Mouse (Mus musculus): Measurements from ENCODE around the gene Cbx7. TPM values are rescaled to one million over a fixed set of nuclear protein-coding genes. Genes with fewer than 3 reads are reported as not detected.
A peak's percentile ranks its signal among the peaks of the same experiment; 100 is the strongest.

Gene Cbx7
- total and polyA plus RNA-seq, 2 experiments from 2014 or later: 2.9 to 9.5 TPM

GRCm38 (mm10) chr15:79967346-79967745, 3.6 kb downstream of the Cbx7 start:
- no peak overlapping the region for H3K4me3 ChIP-seq (ENCODE audit: low read length)
- TF ChIP-seq CTCF (IDR thresholded peaks at IDR 0.05; ENCODE audit: low read depth): no peak
- no peaks in the 10 kb centered on the region for H3K27me3 ChIP-seq (ENCODE audit: insufficient read depth, low read length)
- H3K36me3 ChIP-seq (ENCODE audit: insufficient read depth, low read length): no peaks in the 10 kb centered on the region
- no peak overlapping the region for H3K9ac ChIP-seq (replicated peaks; ENCODE audit: low read length)
- 79% methylated on average over 6 of the region's 6 CpGs for WGBS
- no peak overlapping the region for H3K27ac ChIP-seq
- H3K9me3 ChIP-seq (ENCODE audit: low read length): 0 out of 2 replicates have a peak, but pooled peaks cover 2% of the 10 kb centered on the region
- H3K4me2 ChIP-seq (ENCODE audit: low read depth, low read length): no peak overlapping the region
- ATAC-seq (no peak), DNase-seq (ENCODE audit: low spot score) (no peak)
- H3K4me1 ChIP-seq (ENCODE audit: insufficient read depth, low read length): no peaks in the 10 kb centered on the region

GRCm38 (mm10) chr15:79964376-79964775, 6.5 kb downstream of the Cbx7 start:
- TF ChIP-seq CTCF (IDR thresholded peaks at IDR 0.05; ENCODE audit: low read depth): no peak
- peaks cover 3% of the 10 kb centered on the region; the same call in 1 of the 2 replicates for H3K4me1 ChIP-seq (ENCODE audit: insufficient read depth, low read length)
- no peak overlapping the region for H3K27ac ChIP-seq
- ATAC-seq (no peak), DNase-seq (ENCODE audit: low spot score) (no peak)
- H3K9me3 ChIP-seq (ENCODE audit: low read length): 0 out of 2 replicates have a peak, but pooled peaks cover 2% of the 10 kb centered on the region
- no peak overlapping the region for H3K4me2 ChIP-seq (ENCODE audit: low read depth, low read length)
- H3K36me3 ChIP-seq (ENCODE audit: insufficient read depth, low read length): no peaks in the 10 kb centered on the region
- H3K4me3 ChIP-seq (ENCODE audit: low read length): no peak overlapping the region
- no peak overlapping the region for H3K9ac ChIP-seq (replicated peaks; ENCODE audit: low read length)
- WGBS: 91% methylated on average over 7 of the region's 7 CpGs
- no peaks in the 10 kb centered on the region for H3K27me3 ChIP-seq (ENCODE audit: insufficient read depth, low read length)

DNA sequence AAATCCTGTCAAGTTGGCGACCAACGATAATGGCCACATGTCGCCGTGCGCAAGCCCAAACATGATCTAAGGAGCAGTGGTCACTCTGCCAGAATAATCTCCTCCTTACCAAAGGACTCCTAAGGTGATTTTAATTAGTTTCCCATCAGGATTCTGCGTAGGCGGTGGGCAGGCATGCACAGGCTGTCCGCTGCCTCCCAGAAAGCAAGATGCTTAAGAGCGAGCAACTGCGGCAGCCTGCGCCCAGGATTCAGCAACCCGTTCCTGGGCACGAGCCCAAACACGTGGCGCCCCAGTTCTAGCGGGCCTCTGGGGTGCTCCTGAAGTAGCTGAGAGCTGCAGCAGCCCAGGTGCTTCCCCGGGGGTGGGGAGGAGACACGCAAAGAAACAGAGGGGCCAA, 8.3 kb downstream of the Cbx7 start:
- no peak overlapping the region; the same call in 1 of the 2 replicates for H3K27ac ChIP-seq
- 0 out of 2 replicates have a peak, but pooled peaks cover 2% of the 10 kb centered on the region for H3K9me3 ChIP-seq (ENCODE audit: low read length)
- H3K36me3 ChIP-seq (ENCODE audit: insufficient read depth, low read length): no peaks in the 10 kb centered on the region
- DNase-seq (ENCODE audit: low spot score): peak; percentile 59
- no peak overlapping the region for H3K4me2 ChIP-seq (ENCODE audit: low read depth, low read length)
- no peaks in the 10 kb centered on the region for H3K27me3 ChIP-seq (ENCODE audit: insufficient read depth, low read length)
- 62% methylated on average over 18 of the region's 18 CpGs for WGBS
- ATAC-seq: no peak
- peaks cover 3% of the 10 kb centered on the region; the same call in 1 of the 2 replicates for H3K4me1 ChIP-seq (ENCODE audit: insufficient read depth, low read length)
- H3K9ac ChIP-seq (replicated peaks; ENCODE audit: low read length): no peak overlapping the region
- TF ChIP-seq CTCF (IDR thresholded peaks at IDR 0.05; ENCODE audit: low read depth): no peak
- no peak overlapping the region for H3K4me3 ChIP-seq (ENCODE audit: low read length)

- Histone ChIP-seq H3K4me2 (ENCODE audit: low read depth, low read length) (no peak overlapping the region), H3K4me1 (ENCODE audit: insufficient read depth, low read length) (peaks cover 3% of the 10 kb centered on the region; the same call in 1 of the 2 replicates), H3K36me3 (ENCODE audit: insufficient read depth, low read length) (no peaks in the 10 kb centered on the region), H3K4me3 (ENCODE audit: low read length) (no peak overlapping the region), H3K9me3 (ENCODE audit: low read length) (0 out of 2 replicates have a peak, but pooled peaks cover 1% of the 10 kb centered on the region), H3K9ac (replicated peaks; ENCODE audit: low read length) (no peak overlapping the region), H3K27ac (no peak overlapping the region), H3K27me3 (ENCODE audit: insufficient read depth, low read length) (no peaks in the 10 kb centered on the region)
- ATAC-seq (peak; percentile 76), DNase-seq (ENCODE audit: low spot score) (peak; percentile 25)
- TF ChIP-seq CTCF (IDR thresholded peaks at IDR 0.05; ENCODE audit: low read depth): peak; percentile 47
- WGBS: 46% methylated on average over 9 of the region's 9 CpGs
These were observed 9.5 kb downstream of the Cbx7 start for GRCm38 (mm10) chr15:79961366-79961921.

DNA sequence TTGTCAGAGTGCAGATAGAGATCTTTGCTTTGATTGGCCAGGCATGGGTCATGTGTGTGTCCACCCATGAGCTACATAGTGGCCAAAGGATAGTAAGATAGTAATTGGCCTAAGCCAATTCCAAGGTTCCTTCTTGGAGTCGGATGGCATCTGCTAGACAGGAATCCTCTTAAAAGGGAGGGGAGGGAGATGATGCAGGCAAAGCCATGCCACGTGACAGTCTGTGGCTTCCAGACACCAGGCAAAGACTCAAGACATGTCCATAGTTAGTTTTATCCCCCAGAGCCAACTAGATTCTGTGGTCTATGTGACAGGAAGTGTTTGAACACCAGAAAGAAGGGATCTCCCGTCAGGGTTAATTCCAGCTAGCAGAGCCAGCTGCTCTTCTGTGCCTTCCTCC, 12.5 kb downstream of the Cbx7 start:
- Histone ChIP-seq H3K9ac (replicated peaks; ENCODE audit: low read length) (no peak overlapping the region), H3K36me3 (ENCODE audit: insufficient read depth, low read length) (no peaks in the 10 kb centered on the region), H3K9me3 (ENCODE audit: low read length) (no peaks in the 10 kb centered on the region), H3K4me2 (ENCODE audit: low read depth, low read length) (no peak overlapping the region), H3K4me3 (ENCODE audit: low read length) (no peak overlapping the region), H3K27me3 (ENCODE audit: insufficient read depth, low read length) (no peaks in the 10 kb centered on the region), H3K27ac (no peak overlapping the region), H3K4me1 (ENCODE audit: insufficient read depth, low read length) (peaks cover 3% of the 10 kb centered on the region; the same call in 1 of the 2 replicates)
- ATAC-seq (no peak), DNase-seq (ENCODE audit: low spot score) (no peak)
- 60% methylated on average over 3 of the region's 3 CpGs for WGBS
- TF ChIP-seq CTCF (IDR thresholded peaks at IDR 0.05; ENCODE audit: low read depth): no peak

GRCm38 (mm10) chr15:79956559-79956958, 14.4 kb downstream of the Cbx7 start:
- TF ChIP-seq CTCF (IDR thresholded peaks at IDR 0.05; ENCODE audit: low read depth): no peak
- H3K27me3 ChIP-seq (ENCODE audit: insufficient read depth, low read length): no peaks in the 10 kb centered on the region
- peaks cover 11% of the 10 kb centered on the region; the same call in 1 of the 2 replicates for H3K4me1 ChIP-seq (ENCODE audit: insufficient read depth, low read length)
- no peaks in the 10 kb centered on the region for H3K36me3 ChIP-seq (ENCODE audit: insufficient read depth, low read length)
- no peak overlapping the region for H3K4me3 ChIP-seq (ENCODE audit: low read length)
- ATAC-seq: no peak
- no peak overlapping the region for H3K9ac ChIP-seq (replicated peaks; ENCODE audit: low read length)
- H3K4me2 ChIP-seq (ENCODE audit: low read depth, low read length): no peak overlapping the region
- DNase-seq (ENCODE audit: low spot score): no peak
- no peak overlapping the region for H3K27ac ChIP-seq
- H3K9me3 ChIP-seq (ENCODE audit: low read length): no peaks in the 10 kb centered on the region
- WGBS: 83% methylated on average over 8 of the region's 8 CpGs

DNA sequence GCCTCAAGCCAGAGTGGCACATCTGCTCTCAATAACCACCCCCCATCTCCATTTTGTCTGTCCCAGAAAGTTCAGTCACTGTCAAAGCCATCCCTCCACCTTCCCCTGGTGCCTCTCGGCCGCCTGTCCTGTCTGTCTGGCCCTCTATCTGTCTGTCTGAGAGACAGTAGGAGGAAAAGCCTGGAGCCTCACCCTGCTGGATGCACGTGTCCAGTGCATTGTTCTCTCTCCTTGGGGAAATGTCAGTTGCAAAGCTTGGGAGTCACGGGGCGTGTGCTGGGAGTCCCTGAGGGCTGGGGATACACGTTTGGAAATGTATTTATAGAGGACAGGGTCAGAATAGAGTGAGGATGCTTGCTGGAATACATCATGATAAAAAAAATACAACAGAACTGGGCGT, 17.4 kb downstream of the Cbx7 start:
- ATAC-seq (no peak), DNase-seq (ENCODE audit: low spot score) (no peak)
- Histone ChIP-seq H3K27ac (no peak overlapping the region), H3K36me3 (ENCODE audit: insufficient read depth, low read length) (no peaks in the 10 kb centered on the region), H3K4me3 (ENCODE audit: low read length) (no peak overlapping the region), H3K27me3 (ENCODE audit: insufficient read depth, low read length) (no peaks in the 10 kb centered on the region), H3K4me1 (ENCODE audit: insufficient read depth, low read length) (peaks cover 31% of the 10 kb centered on the region), H3K9me3 (ENCODE audit: low read length) (no peaks in the 10 kb centered on the region), H3K4me2 (ENCODE audit: low read depth, low read length) (no peak overlapping the region), H3K9ac (replicated peaks; ENCODE audit: low read length) (no peak overlapping the region)
- TF ChIP-seq CTCF (IDR thresholded peaks at IDR 0.05; ENCODE audit: low read depth): no peak
- WGBS: 57% methylated on average over 7 of the region's 7 CpGs

All from hindbrain, postnatal 0 days (tissue).